ENCODE assay signal across 10 mouse cellular contexts in genomic region chr2:153134237-153134636, GRCm38 (mm10). TPM values are rescaled to one million over a fixed set of nuclear protein-coding genes. Genes with fewer than 3 reads are reported as not detected.
DNase-seq lines count a peak whose midpoint lies in the region; ATAC-seq and TF ChIP-seq lines count a peak whose summit lies in the region.
"Had no signal": no experiment of that assay in that cellular context is flagged by ENCODE, and none has a peak within 500 bp of the region (broad histone marks: within the 10 kb centered on the region; RNA-seq: fewer than 3 reads in every experiment).

No protein-coding gene starts in this region.

- H3K36me3 ChIP-seq in hindbrain, postnatal 0 days (ENCODE audit: insufficient read depth, low read length) = no peaks in the 10 kb centered on the region
- H3K36me3 ChIP-seq in hindbrain, embryonic 14.5 days (replicated peaks; ENCODE audit: control insufficient read depth, insufficient read depth) = no peaks in the 10 kb centered on the region
- no peaks in the 10 kb centered on the region for H3K36me3 ChIP-seq in neural tube, embryonic 11.5 days (ENCODE audit: control insufficient read depth, insufficient read depth, low read length)
- H3K36me3 ChIP-seq in embryonic facial prominence, embryonic 12.5 days = no peaks in the 10 kb centered on the region
- H3K36me3 ChIP-seq in midbrain, embryonic 11.5 days (ENCODE audit: control insufficient read depth, insufficient read depth, low read length) = no peaks in the 10 kb centered on the region
- H3K36me3 ChIP-seq: embryonic facial prominence, embryonic 15.5 days; limb, embryonic 15.5 days had no signal

- no peak overlapping the region for H3K9ac ChIP-seq in hindbrain, postnatal 0 days (replicated peaks; ENCODE audit: low read length)
- H3K9ac ChIP-seq in hindbrain, embryonic 14.5 days = no peak overlapping the region
- H3K9ac ChIP-seq in neural tube, embryonic 11.5 days (ENCODE audit: low read length) = no peak overlapping the region
- H3K9ac ChIP-seq in embryonic facial prominence, embryonic 12.5 days = no peak overlapping the region
- no peak overlapping the region for H3K9ac ChIP-seq in midbrain, embryonic 11.5 days (ENCODE audit: low read length)
- H3K9ac ChIP-seq: embryonic facial prominence, embryonic 15.5 days; limb, embryonic 15.5 days had no signal

- DNase-seq in hindbrain, postnatal 0 days (ENCODE audit: low spot score) = no peak
- DNase-seq in hindbrain, embryonic 14.5 days (ENCODE audit: low spot score) = no peak
- DNase-seq in neural tube, embryonic 11.5 days (ENCODE audit: low spot score) = peak; percentile 25
- DNase-seq in neural tube, embryonic 10.5 days (ENCODE audit: extremely low spot score, low spot score) = no peak
- peak; percentile 17 for DNase-seq in yolk sac, embryonic 10.5 days (ENCODE audit: low spot score)
- DNase-seq in B cell, adult 2 months = no peak
- no peak for DNase-seq in midbrain, embryonic 11.5 days (ENCODE audit: low spot score, missing footprints)

- 35% methylated on average over 5 of the region's 5 CpGs for WGBS in hindbrain, postnatal 0 days
- 39% methylated on average over 5 of the region's 5 CpGs for WGBS in hindbrain, embryonic 14.5 days
- WGBS in neural tube, embryonic 11.5 days = 29% methylated on average over 5 of the region's 5 CpGs
- WGBS in embryonic facial prominence, embryonic 12.5 days = 27% methylated on average over 5 of the region's 5 CpGs
- 45% methylated on average over 5 of the region's 5 CpGs for WGBS in midbrain, embryonic 11.5 days

- no peak overlapping the region for H3K27ac ChIP-seq in hindbrain, postnatal 0 days
- no peak overlapping the region for H3K27ac ChIP-seq in hindbrain, embryonic 14.5 days
- no peak overlapping the region for H3K27ac ChIP-seq in neural tube, embryonic 11.5 days (ENCODE audit: low read depth, low read length)
- no peak overlapping the region for H3K27ac ChIP-seq in embryonic facial prominence, embryonic 12.5 days
- H3K27ac ChIP-seq in midbrain, embryonic 11.5 days (ENCODE audit: low read depth, low read length) = no peak overlapping the region
- H3K27ac ChIP-seq: embryonic facial prominence, embryonic 15.5 days; limb, embryonic 15.5 days had no signal

- H3K4me3 ChIP-seq in hindbrain, postnatal 0 days (ENCODE audit: low read length) = no peak overlapping the region
- H3K4me3 ChIP-seq in hindbrain, embryonic 14.5 days (replicated peaks; ENCODE audit: low read length) = no peak overlapping the region
- no peak overlapping the region for H3K4me3 ChIP-seq in neural tube, embryonic 11.5 days (ENCODE audit: low read depth, low read length)
- H3K4me3 ChIP-seq in embryonic facial prominence, embryonic 12.5 days = no peak overlapping the region
- H3K4me3 ChIP-seq in midbrain, embryonic 11.5 days (ENCODE audit: low read depth, low read length) = no peak overlapping the region
- H3K4me3 ChIP-seq: embryonic facial prominence, embryonic 15.5 days; limb, embryonic 15.5 days had no signal

- TF ChIP-seq CTCF in hindbrain, postnatal 0 days (IDR thresholded peaks at IDR 0.05; ENCODE audit: low read depth) = peak; percentile 50

- H3K27me3 ChIP-seq in hindbrain, postnatal 0 days (ENCODE audit: insufficient read depth, low read length) = no peaks in the 10 kb centered on the region
- H3K27me3 ChIP-seq in hindbrain, embryonic 14.5 days (ENCODE audit: control insufficient read depth, insufficient read depth, low read length) = no peaks in the 10 kb centered on the region
- H3K27me3 ChIP-seq in neural tube, embryonic 11.5 days (ENCODE audit: control insufficient read depth, insufficient read depth, low read length) = no peaks in the 10 kb centered on the region
- H3K27me3 ChIP-seq in embryonic facial prominence, embryonic 12.5 days = no peaks in the 10 kb centered on the region
- no peaks in the 10 kb centered on the region for H3K27me3 ChIP-seq in midbrain, embryonic 11.5 days (ENCODE audit: control insufficient read depth, insufficient read depth, low read length)
- H3K27me3 ChIP-seq: embryonic facial prominence, embryonic 15.5 days; limb, embryonic 15.5 days had no signal

- H3K4me1 ChIP-seq in hindbrain, postnatal 0 days (ENCODE audit: insufficient read depth, low read length) = no peaks in the 10 kb centered on the region
- H3K4me1 ChIP-seq in hindbrain, embryonic 14.5 days (replicated peaks; ENCODE audit: control insufficient read depth, insufficient read depth, low read length) = no peaks in the 10 kb centered on the region
- no peaks in the 10 kb centered on the region for H3K4me1 ChIP-seq in neural tube, embryonic 11.5 days (ENCODE audit: control insufficient read depth, insufficient read depth, low read length)
- no peaks in the 10 kb centered on the region for H3K4me1 ChIP-seq in embryonic facial prominence, embryonic 12.5 days
- no peaks in the 10 kb centered on the region for H3K4me1 ChIP-seq in midbrain, embryonic 11.5 days (ENCODE audit: control insufficient read depth, insufficient read depth, low read length)
- H3K4me1 ChIP-seq: embryonic facial prominence, embryonic 15.5 days; limb, embryonic 15.5 days had no signal

- no peak overlapping the region for H3K4me2 ChIP-seq in hindbrain, postnatal 0 days (ENCODE audit: low read depth, low read length)
- H3K4me2 ChIP-seq in hindbrain, embryonic 14.5 days (replicated peaks) = no peak overlapping the region
- H3K4me2 ChIP-seq in neural tube, embryonic 11.5 days (ENCODE audit: low read depth) = no peak overlapping the region
- no peak overlapping the region for H3K4me2 ChIP-seq in embryonic facial prominence, embryonic 12.5 days (replicated peaks)
- H3K4me2 ChIP-seq in midbrain, embryonic 11.5 days = no peak overlapping the region
- H3K4me2 ChIP-seq: embryonic facial prominence, embryonic 15.5 days; limb, embryonic 15.5 days had no signal

- ATAC-seq in hindbrain, postnatal 0 days = 0 out of 2 replicates have a peak, but pooled peaks have one; percentile 15
- ATAC-seq in hindbrain, embryonic 14.5 days (ENCODE audit: low FRiP score) = no peak
- no peak for ATAC-seq in neural tube, embryonic 11.5 days (ENCODE audit: insufficient read depth, low FRiP score, low TSS enrichment)
- ATAC-seq in embryonic facial prominence, embryonic 12.5 days (ENCODE audit: insufficient number of reproducible peaks, insufficient read depth, low FRiP score, low TSS enrichment) = peak; percentile 28; the same call in 1 of the 2 replicates
- no peak for ATAC-seq in midbrain, embryonic 11.5 days (ENCODE audit: low FRiP score)

- H3K9me3 ChIP-seq in hindbrain, postnatal 0 days (ENCODE audit: low read length) = no peaks in the 10 kb centered on the region
- H3K9me3 ChIP-seq in hindbrain, embryonic 14.5 days (ENCODE audit: control insufficient read depth, low read length) = no peaks in the 10 kb centered on the region
- H3K9me3 ChIP-seq in neural tube, embryonic 11.5 days (ENCODE audit: control insufficient read depth, low read length) = no peaks in the 10 kb centered on the region
- no peaks in the 10 kb centered on the region for H3K9me3 ChIP-seq in embryonic facial prominence, embryonic 12.5 days
- no peaks in the 10 kb centered on the region for H3K9me3 ChIP-seq in midbrain, embryonic 11.5 days (ENCODE audit: control insufficient read depth, low read length)
- H3K9me3 ChIP-seq: embryonic facial prominence, embryonic 15.5 days; limb, embryonic 15.5 days had no signal

RNA-seq across cellular contexts. Expression of gene Hck, which starts 26.0 kb away (rescaled TPM):
- 12.2 and 17.0 TPM in 2 replicates for total RNA-seq in hindbrain, postnatal 0 days (2014; rRNA removed)
- polyA plus RNA-seq in hindbrain, postnatal 0 days (2015; fragmentation: Nextera tagmentation; extraction: Ambion mirVana) = 8.6 and 8.7 TPM in 2 replicates
- 2.2 and 3.2 TPM in 2 replicates for polyA plus RNA-seq in hindbrain, embryonic 14.5 days (2014; fragmentation: Nextera tagmentation; extraction: Ambion mirVana)
- polyA plus RNA-seq in neural tube, embryonic 11.5 days (2014; fragmentation: Nextera tagmentation; extraction: Ambion mirVana) = 1.8 and 2.0 TPM in 2 replicates
- polyA plus RNA-seq in embryonic facial prominence, embryonic 12.5 days (2016; fragmentation: Nextera tagmentation; extraction: Ambion mirVana) = 4.0 and 4.2 TPM in 2 replicates
- 2.4 and 2.5 TPM in 2 replicates for polyA plus RNA-seq in midbrain, embryonic 11.5 days (2014; fragmentation: Nextera tagmentation; extraction: Ambion mirVana)

RNA-seq across cellular contexts. Expression of gene Tm9sf4, which starts 26.9 kb away (rescaled TPM):
- total RNA-seq in hindbrain, postnatal 0 days (2014; rRNA removed) = 61.4 and 70.4 TPM in 2 replicates
- polyA plus RNA-seq in hindbrain, postnatal 0 days (2015; fragmentation: Nextera tagmentation; extraction: Ambion mirVana) = 73.0 and 80.0 TPM in 2 replicates
- polyA plus RNA-seq in hindbrain, embryonic 14.5 days (2014; fragmentation: Nextera tagmentation; extraction: Ambion mirVana) = 84.0 and 84.3 TPM in 2 replicates
- polyA plus RNA-seq in neural tube, embryonic 11.5 days (2014; fragmentation: Nextera tagmentation; extraction: Ambion mirVana) = 81.1 and 83.3 TPM in 2 replicates
- 82.9 and 88.1 TPM in 2 replicates for polyA plus RNA-seq in embryonic facial prominence, embryonic 12.5 days (2016; fragmentation: Nextera tagmentation; extraction: Ambion mirVana)
- 80.9 and 85.9 TPM in 2 replicates for polyA plus RNA-seq in midbrain, embryonic 11.5 days (2014; fragmentation: Nextera tagmentation; extraction: Ambion mirVana)

Comparison
In these comparisons a context has a peak if more than half of its experiments do, and no peak if none do; other contexts are left out.
1. ATAC-seq: peak in hindbrain, postnatal 0 days (single experiment) and embryonic facial prominence, embryonic 12.5 days (single experiment); none in hindbrain, embryonic 14.5 days (single experiment), neural tube, embryonic 11.5 days (single experiment) and midbrain, embryonic 11.5 days (single experiment).
2. DNase-seq: peak in neural tube, embryonic 11.5 days (single experiment) and yolk sac, embryonic 10.5 days (single experiment); none in hindbrain, postnatal 0 days (single experiment), hindbrain, embryonic 14.5 days (single experiment), neural tube, embryonic 10.5 days (single experiment), B cell, adult 2 months (0 of 2) and midbrain, embryonic 11.5 days (single experiment).